Mouse (Mus musculus): ENCODE results near the gene Gm10945. TPM values are rescaled to one million over a fixed set of nuclear protein-coding genes. Genes with fewer than 3 reads are reported as not detected.

The Gm10945 gene
- not detected for total RNA-seq (2021)

DNA sequence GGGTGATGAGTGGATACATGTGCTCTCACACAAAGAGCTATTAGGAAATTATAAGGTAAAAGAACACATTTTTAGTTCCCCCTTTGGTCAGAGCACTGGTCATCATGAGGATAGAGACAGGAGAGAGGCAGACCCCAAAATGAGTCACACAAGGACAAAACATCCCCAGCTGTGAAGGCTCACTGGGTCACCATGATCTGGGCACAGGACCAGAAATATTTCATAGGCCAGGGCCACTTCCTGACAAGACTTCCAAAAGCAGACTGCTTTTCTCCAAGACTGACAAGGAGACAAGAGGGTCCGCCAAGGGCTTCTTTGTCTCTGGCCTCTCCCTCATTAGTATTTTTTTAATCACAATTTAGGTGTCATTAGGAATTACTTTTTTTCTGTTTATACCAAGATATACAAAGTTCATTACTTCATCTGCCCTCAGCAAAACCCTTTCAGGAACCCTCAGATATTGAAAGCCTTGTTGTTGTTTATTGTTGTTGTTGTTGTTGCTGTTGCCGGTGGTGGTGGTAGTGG lies at the start of gene Gm10945:
Gene Gm10945 (minus strand): TSS at position 475 of the 525 bp plus-strand sequence.
- DNase-seq, result peak; percentile 78
- intact Hi-C loops (cut with DNase I), result no loop called here

DNA sequence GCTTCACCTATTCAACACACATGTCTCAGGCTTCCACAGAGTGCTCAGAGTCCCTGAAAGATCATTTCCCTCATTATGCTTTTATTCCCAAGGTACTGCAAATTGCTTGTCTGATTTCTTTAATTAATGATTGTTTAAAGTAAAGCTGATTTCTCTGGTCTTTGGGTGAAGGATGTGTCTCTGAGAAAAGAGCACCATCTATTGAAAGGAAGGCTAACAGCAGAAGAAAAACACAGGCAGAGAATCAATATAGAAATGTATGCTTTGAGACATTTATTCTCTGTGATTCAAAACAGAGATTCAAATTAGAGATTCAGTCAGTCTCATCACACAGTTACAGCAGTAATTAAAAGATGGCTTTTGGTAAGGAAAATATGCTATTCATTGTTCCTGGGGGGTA lies 28.7 kb upstream of the Gm10945 start:
- no peak for DNase-seq
- intact Hi-C loops (cut with DNase I), result no loop called here

DNA sequence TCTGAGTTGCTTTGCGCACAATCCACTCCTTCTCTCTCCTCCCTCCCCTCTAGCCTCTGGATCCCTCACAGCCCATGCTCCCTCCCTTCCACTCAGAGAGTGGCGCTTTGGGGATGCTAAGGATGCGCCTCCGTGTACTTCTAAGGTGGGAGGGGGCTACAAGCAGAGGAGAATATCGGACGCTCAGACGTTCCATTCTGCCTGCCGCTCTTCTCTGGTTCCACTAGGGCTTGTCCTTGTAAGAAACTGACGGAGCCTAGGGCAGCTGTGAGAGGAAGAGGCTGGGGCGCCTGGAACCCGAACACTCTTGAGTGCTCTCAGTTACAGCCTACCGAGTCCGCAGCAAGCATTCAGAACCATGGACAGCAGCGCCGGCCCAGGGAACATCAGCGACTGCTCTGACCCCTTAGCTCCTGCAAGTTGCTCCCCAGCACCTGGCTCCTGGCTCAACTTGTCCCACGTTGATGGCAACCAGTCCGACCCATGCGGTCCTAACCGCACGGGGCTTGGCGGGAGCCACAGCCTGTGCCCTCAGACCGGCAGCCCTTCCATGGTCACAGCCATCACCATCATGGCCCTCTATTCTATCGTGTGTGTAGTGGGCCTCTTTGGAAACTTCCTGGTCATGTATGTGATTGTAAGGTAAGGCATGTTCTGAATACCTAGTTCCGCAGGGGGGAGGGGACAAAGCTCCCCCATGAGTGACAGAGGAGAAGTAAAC lies 27.1 kb upstream of the Gm10945 start:
- intact Hi-C loops (cut with DNase I), result no loop called here
- DNase-seq, result peak; percentile 61 to 67

DNA sequence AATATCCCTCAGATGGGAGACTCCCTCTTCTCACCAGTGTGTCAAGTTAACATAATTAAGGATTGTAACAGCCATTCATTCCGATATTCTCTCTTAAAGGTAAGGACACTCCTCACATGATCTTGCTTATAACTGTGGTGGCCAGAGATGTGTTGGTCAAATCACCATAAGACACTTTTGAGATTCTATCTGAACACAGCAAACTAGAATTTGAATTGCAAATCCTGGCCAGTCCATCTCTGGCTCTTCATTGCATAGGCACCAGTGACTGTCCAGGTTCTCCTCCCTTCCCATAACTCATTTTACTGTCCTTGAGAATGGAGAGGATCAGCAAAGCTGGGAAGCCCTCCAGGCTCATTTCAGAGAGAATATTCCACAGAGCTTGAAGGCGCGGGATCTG lies 3.4 kb downstream of the Gm10945 start, which contains the start of gene Oprm1:
Gene Oprm1 (plus strand): TSS at position 301 of the 400 bp plus-strand sequence.
- intact Hi-C loops (cut with DNase I), result no loop called here
- no peak for DNase-seq

DNA sequence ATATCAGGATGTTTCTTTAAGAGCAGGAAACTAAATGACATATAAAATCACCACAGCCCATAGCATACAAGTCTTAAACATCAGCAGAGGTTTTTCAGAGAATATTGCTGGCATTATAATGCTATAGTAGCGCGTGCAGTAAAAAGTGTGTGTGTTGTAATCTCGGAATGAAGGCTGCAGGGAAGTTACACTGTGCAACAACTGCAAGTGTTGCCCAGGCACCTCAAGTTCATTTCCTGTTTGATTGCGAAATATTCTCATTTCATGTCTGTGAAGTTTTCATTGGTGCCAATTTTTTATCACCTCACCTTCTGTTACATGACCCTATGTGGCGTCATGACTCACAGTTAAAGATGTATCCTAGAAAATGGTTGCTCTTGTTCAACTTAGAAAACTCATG lies 8.2 kb downstream of the Gm10945 start:
- intact Hi-C loops (cut with DNase I), result no loop called here
- DNase-seq, result no peak

DNA sequence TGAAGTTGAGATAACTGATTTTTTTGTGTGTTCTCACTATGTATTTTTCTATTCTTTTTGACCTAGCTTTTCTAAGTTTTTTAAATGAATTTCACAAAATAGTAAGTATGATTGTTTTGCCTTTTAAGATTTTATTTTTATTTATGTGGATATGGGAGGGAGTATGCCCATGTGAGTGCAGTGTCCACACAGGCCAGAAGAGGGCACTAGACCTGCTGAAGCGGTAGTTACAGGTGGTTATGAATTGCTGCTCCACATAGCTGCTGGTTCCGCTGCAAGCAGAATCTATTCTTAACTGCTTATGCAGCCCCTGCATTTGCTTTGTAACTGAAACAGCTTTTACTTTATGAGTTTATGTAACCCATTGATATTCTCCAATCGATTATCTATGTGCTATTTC lies 33.1 kb downstream of the Gm10945 start:
- no peak for DNase-seq
- intact Hi-C loops (cut with DNase I), result no loop called here

DNA sequence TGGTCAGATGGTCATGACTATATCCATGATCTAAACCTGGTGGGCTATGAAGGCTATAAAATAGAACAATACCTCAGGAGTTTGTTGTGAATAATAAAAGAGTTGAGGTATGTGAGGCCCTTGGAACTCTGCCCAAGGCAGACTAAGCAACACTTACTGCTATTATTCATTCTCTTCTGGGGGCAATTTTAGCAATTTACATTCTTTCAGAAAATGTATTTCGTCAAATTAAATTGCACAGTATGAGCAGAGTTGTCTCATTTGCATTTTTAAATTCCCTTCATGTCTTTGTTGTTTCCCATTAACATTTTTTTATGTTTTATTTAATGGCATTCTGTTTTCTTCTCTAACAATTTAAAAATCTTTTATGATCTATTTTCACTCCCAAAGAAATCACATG lies 37.8 kb downstream of the Gm10945 start:
- intact Hi-C loops (cut with DNase I), result no loop called here
- no peak for DNase-seq

DNA sequence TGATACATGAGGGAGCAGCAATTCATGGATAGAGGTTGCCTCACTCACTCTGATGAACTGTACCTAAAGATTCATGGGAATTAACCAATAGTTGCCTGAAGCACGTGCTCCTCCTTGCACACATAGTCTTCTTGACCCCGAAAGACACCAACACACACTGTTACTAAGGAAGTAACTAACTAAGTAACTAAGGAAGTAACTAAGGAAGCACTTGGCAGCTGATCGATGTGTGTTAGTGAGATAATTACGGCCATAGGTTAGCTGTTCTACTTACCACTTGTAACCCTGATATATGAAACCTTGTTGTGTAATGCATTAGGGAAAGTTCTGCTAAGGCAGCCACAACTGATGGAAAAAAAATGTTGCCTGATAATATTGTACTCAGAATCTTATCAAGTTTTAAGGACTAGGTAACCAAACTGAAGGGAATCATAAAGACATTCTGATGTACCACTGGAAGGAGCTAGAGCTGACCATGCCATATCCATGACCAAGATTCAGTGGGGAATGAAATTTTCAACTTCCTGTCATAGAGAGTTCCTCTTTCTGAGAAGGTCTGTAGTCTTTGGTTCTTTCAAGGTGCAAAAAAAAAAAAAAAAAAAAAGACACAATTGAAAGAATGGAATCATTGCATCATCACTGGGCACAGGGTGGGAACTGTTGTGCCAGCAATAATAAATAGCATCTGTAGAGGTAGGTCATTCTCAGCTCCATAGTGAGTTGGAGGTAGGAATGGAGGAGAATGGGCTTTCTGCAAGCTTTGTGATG lies 44.2 kb downstream of the Gm10945 start:
- DNase-seq, result no peak
- intact Hi-C loops (cut with DNase I), result no loop called here

DNA sequence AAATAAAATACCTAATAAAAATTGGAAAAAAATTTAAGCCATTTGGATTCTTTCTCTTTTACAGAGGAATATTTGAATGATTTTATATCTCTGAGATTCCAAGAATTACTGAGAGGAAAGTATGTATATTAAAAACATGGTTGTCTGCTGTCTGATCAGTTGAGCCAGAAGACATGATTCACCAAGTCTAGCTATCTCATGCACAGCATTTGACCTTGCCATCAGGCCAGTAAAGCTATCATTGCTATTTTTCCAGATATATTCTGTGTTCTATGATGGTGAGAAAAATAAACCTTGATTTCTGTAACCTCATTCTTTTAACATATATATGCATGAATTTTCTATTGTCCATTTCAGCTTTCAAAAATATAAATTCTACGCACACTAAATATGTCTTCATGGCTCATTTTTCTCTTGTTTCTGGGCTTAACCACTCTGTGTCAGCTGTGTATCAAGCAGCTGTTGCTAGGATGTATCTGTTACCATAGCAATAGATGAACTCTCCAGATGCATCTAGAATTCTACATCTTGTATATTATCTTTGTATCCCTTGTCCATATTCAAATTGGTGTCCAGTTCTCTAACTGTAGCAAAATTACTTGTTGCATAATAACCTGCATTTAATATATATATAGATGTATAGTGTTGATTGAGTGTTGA lies 56.2 kb downstream of the Gm10945 start:
- intact Hi-C loops (cut with DNase I), result no loop called here
- DNase-seq, result no peak

DNA sequence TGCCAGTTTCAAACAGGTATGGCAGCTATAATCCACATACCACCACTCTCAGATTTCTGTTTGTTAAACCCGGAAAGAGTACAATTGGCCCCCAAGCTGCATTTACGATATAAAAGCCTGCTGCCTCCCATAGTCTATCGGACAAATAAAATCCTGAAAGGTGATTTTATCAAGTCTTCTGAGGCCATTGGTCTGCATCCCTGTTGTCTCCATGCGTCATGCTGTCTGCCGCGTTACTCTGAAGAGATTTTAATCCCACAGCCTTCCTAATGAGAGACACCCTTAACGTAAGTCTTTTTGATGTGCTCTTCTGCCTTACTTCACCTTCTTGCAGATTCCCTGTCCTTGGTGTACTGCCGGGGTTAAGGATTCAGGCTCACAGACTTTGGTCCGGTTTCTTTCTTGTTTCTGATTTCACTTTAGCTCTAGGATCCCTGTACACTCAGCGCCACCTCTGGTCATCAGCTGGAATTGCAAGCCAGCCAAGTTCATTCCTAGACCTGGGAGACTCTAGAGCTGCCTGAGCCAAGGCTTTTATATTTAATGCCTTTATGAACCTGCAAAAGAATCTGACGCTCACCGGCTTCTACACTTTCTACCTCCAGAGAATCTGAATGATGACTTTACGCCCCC lies 67.2 kb downstream of the Gm10945 start:
- peak; percentile 56 to 68 for DNase-seq

More for the DNA sequence above, 67.2 kb downstream of the Gm10945 start:
- intact Hi-C loops (cut with DNase I), result loop anchor here (1.0 to 5.0 kb wide), 2 partner anchors 658 to 847 kb away; no protein-coding TSS in a partner anchor

Other genes with a start within 250 kb of the Gm10945 start
- gene Oprm1, start 3.3 kb downstream of the Gm10945 start, total RNA-seq (2021), result not detected

Measured in heart, postnatal 10 days (tissue).